Mouse (Mus musculus) spleen, embryonic (tissue): ENCODE data around the gene Rbak.
"Not testable (repeated sequence)": the region's sequence is repeated elsewhere in the genome, so short reads cannot be mapped to it uniquely, and the experiment has no call there.

Experiments used
- CTCF ChIA-PET: fragments of 350-600 bp; sonication (Branson Sonifier 250); formaldehyde crosslinking; loops from one replicate; lab custom pipeline; 2022; lab: Charles Lee

The Rbak gene

GRCm38 (mm10) chr5:143135042-143135441, 45.5 kb downstream of the Rbak start:
- CTCF ChIA-PET = no interaction called here

DNA sequence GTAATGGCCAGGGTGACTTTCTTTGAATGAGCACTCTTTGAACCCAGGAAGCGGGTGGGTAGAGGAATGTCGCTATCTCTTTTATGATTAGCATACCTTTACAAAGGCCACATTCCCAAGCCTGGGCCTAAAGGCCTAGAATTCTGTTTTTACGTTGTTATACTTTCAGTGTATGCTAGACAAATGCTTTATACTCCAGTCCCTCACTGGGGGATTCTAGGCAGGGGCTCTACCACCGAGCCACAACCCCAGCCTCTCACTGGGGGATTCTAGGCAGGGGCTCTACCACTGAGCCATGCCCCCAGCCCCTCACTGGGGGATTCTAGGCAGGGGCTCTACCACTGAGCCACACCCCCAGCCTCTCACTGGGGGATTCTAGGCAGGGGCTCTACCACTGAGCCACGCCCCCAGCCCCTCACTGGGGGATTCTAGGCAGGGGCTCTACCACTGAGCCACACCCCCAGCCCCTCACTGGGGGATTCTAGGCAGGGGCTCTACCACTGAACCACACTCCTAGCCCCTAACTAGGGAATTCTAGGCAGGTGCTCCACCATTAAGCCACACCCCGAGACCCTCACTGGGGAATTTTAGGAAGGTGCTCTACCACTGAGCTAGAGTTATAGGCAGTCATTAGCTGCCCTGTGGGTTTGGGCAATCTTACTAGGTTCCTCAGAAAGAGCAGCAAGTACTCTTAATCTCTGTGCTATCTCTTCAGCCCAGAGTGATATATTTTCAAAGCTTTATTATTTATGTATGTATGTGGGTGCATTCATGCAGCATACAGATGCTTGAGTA, 46.2 kb downstream of the Rbak start:
- CTCF ChIA-PET = not testable (repeated sequence)

GRCm38 (mm10) chr5:143132935-143133514, 47.5 kb downstream of the Rbak start:
- CTCF ChIA-PET = no interaction called here

- CTCF ChIA-PET = interaction anchor here (0.7 kb wide), 1 partner anchor 807 kb away, joined by 3 read pairs; no protein-coding TSS in a partner anchor
Measured at GRCm38 (mm10) chr5:143130342-143130741, 50.2 kb downstream of the Rbak start.

DNA sequence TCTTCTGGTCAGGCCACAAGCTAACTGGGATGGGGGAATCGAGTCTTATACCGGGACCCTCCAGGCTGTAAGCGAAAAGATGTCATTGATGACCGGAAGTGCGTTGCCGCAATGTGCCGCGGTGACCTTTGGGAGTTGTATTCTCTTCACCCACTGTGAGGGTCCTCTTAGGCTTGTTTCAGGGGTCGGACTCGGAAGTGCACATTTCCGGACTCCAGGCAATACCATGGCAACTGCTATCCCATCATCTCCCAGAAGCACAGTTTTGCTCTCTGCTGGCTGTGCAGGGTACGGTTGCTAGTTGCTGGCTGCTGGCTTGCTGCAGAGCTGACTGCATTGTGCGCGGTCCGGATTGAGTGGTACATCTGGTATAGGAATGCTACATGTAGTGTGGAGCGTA, 51.5 kb downstream of the Rbak start:
- CTCF ChIA-PET = interaction anchor here (0.7 kb wide), 1 partner anchor 20 kb away, joined by 8 read pairs; no protein-coding TSS in a partner anchor

DNA sequence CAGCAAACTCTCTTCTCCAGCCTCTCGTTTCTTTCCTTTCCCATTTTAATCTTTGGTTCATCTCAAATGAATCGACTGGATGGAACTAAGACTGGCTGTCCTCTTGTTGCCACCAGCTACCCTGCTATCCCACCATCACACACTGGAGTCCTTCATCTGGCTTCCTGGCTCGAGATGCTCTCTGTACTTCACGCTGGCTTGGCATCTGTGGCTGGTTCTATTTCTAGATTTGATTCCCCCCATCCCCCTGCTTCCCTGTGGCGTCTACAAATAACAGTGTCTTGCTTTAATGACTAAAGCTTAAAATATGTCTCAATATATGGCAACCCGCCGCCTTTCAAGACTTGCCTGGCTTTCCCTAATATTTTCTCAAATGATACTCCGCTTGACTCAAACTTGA, 52.7 kb downstream of the Rbak start:
- CTCF ChIA-PET = no interaction called here

GRCm38 (mm10) chr5:143126908-143127307, 53.7 kb downstream of the Rbak start:
- CTCF ChIA-PET = no interaction called here

DNA sequence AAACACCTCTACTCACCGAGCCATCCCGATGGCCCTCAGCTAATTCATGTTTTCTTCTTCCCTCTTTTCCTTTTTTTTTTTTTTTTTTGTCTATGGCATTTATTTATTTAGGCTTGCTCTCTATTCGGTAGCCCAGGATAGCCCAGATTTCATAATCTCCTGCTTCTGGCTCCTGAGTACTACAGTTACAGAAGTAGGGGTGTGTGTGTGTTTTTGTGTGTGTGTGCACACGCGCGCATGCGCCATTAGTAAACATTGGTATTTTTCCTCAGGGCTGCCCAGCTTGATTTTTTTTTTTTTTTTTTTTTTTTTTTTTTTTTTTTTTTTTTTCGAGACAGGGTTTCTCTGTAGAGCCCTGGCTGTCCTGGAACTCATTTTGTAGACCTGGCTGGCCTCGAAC, 54.5 kb downstream of the Rbak start:
- CTCF ChIA-PET = interaction anchor here (0.6 kb wide), 1 partner anchor 440 kb away, joined by 3 read pairs; no protein-coding TSS in a partner anchor

DNA sequence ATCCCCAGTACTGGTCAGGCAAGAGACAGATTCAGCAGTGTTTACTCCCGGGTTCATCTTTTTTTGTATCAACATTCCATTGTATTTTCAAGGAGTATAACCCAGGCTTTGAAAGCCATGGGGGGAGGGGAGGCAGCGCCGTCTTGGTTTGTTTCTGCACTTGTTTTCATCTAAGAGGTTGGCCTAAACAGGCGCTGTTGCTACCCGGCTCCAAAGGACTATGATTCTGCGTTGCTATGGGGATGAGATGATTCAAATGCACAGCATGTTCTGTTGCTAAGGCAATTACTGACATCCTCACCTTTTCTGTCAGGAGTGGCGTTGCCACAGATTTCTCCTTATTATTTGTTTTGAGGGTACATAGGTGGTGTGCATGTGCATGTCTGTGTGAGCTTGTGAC, 55.0 kb downstream of the Rbak start:
- CTCF ChIA-PET = no interaction called here

- CTCF ChIA-PET = no interaction called here
Measured at GRCm38 (mm10) chr5:143124805-143125378, 55.7 kb downstream of the Rbak start.

- CTCF ChIA-PET = no interaction called here
Measured at GRCm38 (mm10) chr5:143122673-143123072, 57.9 kb downstream of the Rbak start.
